Mouse (Mus musculus) layer of hippocampus, adult 11-12 months (tissue): Measurements from ENCODE around the gene Tmem19.
"Not testable (repeated sequence)": the region's sequence is repeated elsewhere in the genome, so short reads cannot be mapped to it uniquely, and the experiment has no call there.

Source experiments
- DNase-seq: peaks from one replicate; pipeline ENCODE4 v3.0.0; 2022; ENCODE audit warnings: low spot score

The Tmem19 gene

DNA sequence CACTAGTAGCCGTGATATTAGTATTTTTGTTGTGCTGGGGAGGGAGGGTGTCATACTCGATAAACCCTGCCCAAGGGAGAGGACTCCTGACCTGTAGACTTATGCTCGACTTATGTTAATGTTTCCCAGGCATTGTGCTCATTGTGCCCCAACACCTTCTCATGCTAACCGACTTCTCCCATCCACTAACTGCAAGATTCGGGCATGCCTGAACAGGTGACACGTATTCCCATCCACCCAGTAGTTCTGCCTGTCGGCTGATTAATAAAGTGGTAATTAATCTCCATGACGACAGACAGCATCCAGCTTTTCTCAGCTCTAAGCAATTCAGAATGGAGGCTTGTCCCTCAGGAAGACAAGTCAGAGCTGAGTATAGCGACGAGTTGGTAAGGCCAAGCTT, 13.3 kb downstream of the Tmem19 start:
- no peak for DNase-seq

DNA sequence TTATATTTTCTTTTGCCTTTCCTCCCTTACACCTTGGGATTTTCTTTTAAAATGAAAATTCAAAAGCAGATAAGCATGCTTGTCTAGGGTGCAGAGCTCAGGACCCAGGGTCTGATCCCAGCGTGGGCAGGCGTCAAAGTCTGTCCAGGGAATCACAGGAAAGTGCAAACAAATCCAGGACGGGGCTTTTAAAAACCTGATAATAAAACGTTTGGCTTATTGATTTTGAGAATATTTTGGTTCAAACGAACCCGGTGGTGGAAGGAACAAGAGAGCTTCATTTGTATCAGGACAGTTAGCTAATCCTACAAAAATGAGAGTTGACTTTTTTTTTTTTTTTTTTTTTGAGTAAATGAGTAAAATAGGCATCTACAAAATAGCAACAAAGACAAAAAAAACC, 14.2 kb downstream of the Tmem19 start:
- no peak for DNase-seq

- DNase-seq = no peak
These were observed 15.9 kb downstream of the Tmem19 start for GRCm38 (mm10) chr10:115346444-115346843.

DNA sequence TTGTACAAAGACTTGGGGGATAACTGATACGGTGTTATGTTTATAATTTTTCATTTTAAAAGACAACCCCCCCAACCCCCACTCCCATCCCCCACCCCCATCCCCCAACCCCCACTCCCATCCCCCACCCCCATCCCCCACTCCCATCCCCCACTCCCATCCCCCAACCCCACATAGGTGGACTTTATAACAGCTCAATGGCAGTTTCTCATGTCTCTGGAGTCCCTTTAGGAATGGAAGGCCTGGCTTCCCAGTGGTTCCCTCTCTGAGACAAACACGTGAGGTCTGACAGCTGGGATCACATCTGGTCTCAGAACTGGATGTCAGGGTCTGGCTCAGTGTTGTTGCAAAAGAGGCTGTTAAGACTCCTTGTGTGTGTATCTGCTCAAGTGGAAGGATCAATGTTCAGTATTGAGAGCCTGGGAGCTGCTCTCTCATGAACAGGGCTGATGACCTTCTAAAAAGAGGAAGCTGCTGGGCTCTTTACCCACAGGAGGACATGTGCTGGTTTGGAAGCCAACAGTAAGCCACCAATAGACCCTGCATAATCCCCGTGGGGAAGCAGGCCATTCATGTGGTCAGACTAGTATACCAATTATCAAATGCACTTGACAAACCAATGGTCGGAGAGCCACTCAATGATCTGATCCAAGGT, 19.4 kb downstream of the Tmem19 start:
- DNase-seq = no peak

GRCm38 (mm10) chr10:115339820-115340328, 22.4 kb downstream of the Tmem19 start:
- no peak for DNase-seq

DNA sequence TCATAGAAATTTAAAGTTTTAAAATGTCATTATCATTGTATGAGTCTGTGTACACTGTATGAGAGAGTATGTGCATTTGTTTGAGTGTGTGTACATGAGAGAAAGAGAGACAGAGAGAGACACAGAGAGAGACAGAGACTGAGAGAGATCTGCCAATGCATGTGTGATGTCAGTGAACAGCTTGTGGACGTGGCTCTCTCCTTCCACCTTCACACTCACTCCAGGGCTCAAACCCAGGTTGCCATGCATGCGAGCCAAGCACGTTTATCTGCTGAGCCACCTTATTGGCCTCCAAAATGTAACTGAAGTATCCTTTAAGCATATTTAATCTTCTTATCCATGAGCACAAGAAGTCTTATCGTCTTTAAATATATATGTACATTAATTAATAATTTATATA, 25.4 kb downstream of the Tmem19 start:
- DNase-seq = no peak

DNA sequence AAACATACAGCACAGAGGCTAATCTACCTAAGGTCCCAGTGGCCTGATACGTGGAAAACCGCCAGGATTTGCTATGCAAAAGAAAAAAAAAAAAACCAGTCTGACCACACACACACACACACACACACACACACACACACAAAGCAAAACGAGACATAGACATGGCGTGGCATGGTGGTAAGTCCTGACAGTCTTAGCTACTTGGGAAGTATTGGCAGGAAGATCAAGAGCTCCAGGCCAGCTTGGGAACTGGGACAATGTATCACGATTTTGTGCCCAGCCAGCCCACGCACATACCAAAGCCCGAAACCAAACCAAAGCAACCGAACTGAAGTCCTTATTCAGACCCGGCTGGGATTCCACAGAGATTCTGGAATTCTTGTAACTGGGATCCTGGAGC, 28.8 kb downstream of the Tmem19 start:
- DNase-seq = no peak

DNA sequence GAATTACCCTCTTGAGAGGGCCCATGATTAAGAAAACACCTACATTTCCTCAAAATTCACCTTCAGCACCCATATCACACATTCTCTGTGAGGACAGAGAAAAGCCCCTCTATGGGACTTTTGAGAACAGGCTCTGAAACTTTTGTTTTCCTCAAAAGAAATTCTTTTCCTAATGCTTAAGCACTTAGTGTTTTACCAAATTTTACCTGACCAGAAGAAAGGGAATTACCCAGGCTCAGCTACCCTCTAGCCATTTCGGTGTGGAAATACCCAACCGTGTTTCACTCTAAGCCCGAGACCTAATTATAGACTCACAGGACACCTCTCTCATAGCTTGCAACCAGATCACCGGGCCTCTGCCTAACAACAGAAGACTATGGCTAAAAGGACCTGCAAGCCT, 29.3 kb downstream of the Tmem19 start:
- no peak for DNase-seq

DNA sequence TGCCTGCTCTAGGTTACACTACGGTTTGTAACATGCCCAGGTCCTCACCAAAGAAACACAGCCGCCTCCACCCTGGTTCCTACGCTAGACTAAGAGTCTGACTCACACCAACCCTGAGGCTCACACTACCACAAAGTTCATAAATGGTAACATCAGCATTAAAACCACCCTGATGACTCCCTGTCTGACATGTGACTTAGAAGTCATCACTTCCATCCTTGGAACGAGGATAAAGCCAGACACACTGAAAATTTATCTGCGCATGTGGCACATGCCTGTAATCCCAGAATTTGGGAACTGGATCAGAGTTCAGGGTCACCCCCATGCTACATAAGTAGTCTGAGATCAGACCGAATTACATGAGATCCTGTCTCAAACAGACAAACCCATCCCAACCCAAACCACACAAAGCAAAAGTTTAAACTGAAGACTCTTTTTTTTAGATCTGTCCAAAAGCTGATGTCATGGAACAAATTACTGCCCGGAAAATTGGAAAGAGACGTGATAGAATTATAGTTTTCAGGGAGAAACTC, 29.8 kb downstream of the Tmem19 start:
- DNase-seq = no peak

- DNase-seq = no peak
These were observed 33.2 kb downstream of the Tmem19 start for GRCm38 (mm10) chr10:115329010-115329530.

- DNase-seq = no peak
These were observed 33.8 kb downstream of the Tmem19 start for GRCm38 (mm10) chr10:115328514-115328913.

DNA sequence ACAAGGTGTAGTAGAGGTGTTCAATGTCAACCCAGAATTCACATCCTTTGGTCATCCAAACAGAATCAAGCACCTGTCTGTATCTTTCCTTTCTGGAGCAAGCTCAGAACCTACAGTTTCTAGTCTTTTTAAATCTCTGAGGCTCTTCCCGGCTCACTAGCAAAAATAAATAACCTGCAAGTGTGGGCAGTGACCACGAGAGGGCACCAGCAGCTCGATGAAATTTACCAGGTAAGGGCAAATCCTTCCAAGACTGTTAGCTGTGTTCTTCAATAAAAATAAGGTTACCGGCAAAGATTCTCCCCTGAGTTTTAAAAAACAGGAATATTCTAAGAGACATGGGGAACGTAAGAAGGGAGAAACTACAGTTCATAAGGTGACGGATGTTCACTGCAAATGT, 39.0 kb downstream of the Tmem19 start:
- DNase-seq = peak; percentile 65

DNA sequence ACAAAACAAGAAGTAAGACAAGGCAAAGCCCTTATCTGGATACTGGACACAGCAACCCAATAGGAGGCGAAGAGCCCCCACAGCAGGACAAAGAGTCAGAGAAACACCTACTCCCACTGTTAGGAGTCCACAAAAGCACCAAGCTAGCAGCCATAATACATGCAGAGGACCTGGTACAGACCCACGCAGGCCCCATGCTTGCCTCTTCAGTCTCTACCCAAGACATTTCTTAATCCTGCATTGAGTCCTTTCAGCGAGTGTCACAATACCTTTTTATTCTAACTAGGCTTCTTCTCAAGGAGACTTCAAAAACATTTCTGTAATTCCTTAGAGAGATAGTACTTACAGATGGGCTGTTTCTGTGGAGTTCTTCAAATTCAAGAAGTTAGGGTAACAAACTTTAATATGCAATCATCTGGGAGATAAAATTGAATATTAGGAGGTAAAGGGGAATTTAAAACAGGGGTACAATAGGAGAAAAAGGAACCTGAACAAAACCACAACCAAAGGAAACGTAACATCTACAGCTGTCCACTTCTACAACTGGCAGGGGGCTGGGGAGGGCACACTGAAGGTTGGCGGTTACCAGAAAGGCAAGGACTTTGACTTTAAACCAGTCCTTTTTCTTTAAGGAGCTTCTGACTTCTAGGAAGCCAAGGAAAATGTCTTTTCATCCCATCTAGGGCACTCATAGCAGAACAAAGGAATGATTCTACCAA, 40.8 kb downstream of the Tmem19 start:
- DNase-seq = no peak

- not testable (repeated sequence) for DNase-seq
These were observed 43.9 kb downstream of the Tmem19 start for GRCm38 (mm10) chr10:115318388-115318787.

DNA sequence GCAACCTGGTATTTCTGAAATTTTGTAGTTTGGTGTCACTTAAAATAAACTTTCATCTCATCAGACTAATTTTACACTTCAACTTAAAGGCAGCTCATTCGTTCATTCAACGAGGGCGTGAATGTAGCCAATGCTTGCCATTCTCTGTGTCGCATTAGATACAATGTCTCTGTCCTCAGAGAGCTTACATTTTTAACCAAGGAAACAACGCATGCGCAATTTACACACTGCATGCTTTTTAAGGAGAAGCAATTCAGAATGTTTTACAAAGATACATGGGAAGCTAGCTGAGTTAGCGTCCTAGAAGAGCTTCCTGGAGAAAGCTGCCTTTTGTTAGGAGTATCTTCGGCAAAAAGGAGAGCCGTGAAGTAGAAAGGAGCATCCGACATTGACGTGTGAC, 46.0 kb downstream of the Tmem19 start:
- DNase-seq = no peak

GRCm38 (mm10) chr10:115315473-115316171, 46.7 kb downstream of the Tmem19 start, which contains the start of gene Rab21:
Gene Rab21 (minus strand): TSS chr10:115315594.
- peak; percentile 96 for DNase-seq

- no peak for DNase-seq
These were observed 47.5 kb downstream of the Tmem19 start for GRCm38 (mm10) chr10:115314582-115315452.

GRCm38 (mm10) chr10:115314287-115314581, 48.1 kb downstream of the Tmem19 start:
- DNase-seq = no peak

- no peak for DNase-seq
These were observed 48.5 kb downstream of the Tmem19 start for GRCm38 (mm10) chr10:115313641-115314286.

DNA sequence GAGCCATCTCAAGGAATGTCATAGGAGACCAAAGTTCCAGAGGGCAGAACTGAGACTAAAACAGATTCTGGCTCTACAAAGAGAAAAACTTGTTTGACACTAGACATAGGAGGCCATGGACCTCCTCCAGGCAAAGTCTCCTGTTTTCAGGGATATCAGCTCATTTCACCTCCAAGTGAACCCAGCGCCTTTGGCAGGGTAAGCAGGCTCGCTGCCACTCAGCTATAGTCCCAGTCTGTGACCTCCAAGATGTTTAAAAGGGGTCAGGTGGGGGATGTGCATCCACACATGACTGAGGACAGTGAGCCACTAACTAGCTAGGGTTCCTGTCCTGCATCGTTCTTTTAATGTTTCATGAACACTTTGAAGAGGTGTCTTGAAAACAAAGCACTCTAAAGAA, 49.6 kb downstream of the Tmem19 start:
- DNase-seq = no peak

DNA sequence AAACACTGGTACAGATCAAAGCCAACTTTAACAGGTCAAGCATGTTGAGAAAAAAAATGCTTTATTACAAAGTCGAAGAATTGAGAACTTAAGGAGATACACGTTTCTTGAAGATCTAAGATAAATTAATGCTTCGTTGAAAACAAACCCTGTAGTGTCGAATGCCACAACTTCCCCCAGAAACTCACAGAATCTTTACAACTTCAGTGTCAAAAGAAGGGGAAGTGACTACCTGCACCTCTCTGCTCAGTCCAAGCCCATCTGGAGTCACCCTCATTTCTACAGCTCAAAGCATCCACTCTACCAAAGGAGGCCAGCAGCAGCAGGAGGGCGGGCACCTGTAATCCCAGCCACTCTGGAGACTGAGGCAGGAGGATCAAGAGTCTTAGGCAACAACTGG, 50.1 kb downstream of the Tmem19 start:
- no peak for DNase-seq
